Mouse (Mus musculus): ENCODE data around the gene Sptb.

DNA sequence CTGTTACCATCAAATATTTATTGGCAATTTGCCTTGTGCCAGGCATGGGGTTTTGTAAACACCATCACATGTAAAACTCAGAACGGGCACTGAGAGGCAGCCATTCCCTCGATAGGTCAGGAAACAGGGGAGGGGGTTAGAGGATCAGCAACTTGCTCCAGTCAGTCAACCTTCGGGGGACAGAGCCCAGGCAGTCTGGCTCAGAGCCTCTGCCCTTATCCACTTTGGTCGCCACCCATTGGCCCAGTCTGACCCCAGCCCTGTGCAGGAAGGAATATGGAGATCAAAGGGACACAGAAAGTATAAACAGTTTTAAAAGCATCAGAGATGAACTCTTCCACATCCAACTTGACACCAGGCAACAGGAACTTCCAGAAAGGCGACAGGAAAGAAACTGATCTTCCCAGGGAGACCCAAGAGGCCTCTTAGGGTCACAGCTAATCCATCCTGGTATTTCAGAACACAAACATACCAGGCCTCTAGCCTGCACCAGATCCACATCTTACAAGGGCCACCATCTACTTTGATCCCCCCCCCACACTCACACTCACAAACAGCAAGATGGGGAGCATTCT is 40.3 kb downstream of the Sptb start:
- TF ChIP-seq POLR2A (IDR thresholded peaks at IDR 0.05; ENCODE audit: borderline replicate concordance, control insufficient read depth, low read depth, low read length) (no peak), CTCF (IDR thresholded peaks at IDR 0.05; ENCODE audit: control insufficient read depth, insufficient read depth, low read length) (no peak)
